Mouse (Mus musculus) adrenal gland, adult 8-10 months (tissue): ENCODE measurements around the gene Speer4f1. TPM values are rescaled to one million over a fixed set of nuclear protein-coding genes. Genes with fewer than 3 reads are reported as not detected.
"Not testable (repeated sequence)": the region's sequence is repeated elsewhere in the genome, so short reads cannot be mapped to it uniquely, and the experiment has no call there.

Experiments used
- DNase-seq: peaks from one replicate; pipeline ENCODE4 v3.0.0; 2022
- total RNA-seq, 4 experiments: library from RNA; stranded (reverse); gene quantifications; 2 replicates each; pipeline ENCODE4 v1.2.4; 2022

Speer4f1 gene
- total RNA-seq, result not detected

DNA sequence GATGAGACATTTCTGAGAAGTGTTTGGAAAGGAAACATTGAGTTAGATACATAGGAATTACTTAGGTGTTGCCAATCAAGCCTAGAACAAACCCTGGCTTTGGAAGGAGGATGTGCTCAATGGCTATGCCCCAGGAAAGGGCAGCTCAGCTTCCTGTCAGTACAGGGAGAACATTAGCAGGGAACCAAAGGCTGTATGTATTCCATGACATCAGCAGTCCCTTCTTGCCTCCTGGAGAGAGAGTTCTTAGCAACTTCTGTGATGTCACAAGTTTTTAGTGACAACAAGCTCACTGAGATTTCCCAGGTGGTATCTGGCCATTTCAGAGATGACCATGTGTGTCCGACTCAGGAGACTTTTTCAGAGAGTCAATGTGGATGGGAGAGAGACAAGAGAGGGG lies at the start of gene Speer4f1:
TSS of gene Speer4f1 (plus strand) at position 301 of the 400 bp plus-strand sequence.
- DNase-seq, result not testable (repeated sequence)

- no peak for DNase-seq
Observed at GRCm38 (mm10) chr5:17426930-17427329, 49.0 kb upstream of the Speer4f1 start.

GRCm38 (mm10) chr5:17434721-17435120 lies 41.2 kb upstream of the Speer4f1 start:
- no peak for DNase-seq

- DNase-seq, result peak; percentile 19
Observed at GRCm38 (mm10) chr5:17436209-17436608, 39.7 kb upstream of the Speer4f1 start.

GRCm38 (mm10) chr5:17439487-17440102 lies 36.3 kb upstream of the Speer4f1 start:
- DNase-seq, result no peak

DNA sequence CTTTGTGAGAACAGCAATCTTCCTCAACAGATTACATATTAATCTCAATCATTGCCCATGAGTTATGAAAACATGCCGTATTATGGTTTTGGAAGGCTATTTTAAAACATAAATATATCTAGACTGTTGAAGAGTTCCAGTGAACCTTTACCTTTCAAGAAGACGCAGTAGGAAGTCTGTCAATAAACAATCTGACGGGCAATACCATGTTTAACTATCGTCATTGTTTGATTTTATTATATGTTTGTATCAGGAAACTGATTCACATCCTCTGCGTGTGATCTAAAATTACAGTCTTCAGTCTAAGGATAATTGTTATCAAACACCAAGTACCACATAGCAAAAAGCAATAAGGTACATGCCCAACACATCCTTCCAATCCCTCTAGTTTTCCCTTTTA lies 21.8 kb upstream of the Speer4f1 start:
- DNase-seq, result no peak

GRCm38 (mm10) chr5:17454952-17455586 lies 20.8 kb upstream of the Speer4f1 start:
- no peak for DNase-seq

GRCm38 (mm10) chr5:17456671-17457070 lies 19.2 kb upstream of the Speer4f1 start:
- no peak for DNase-seq

DNA sequence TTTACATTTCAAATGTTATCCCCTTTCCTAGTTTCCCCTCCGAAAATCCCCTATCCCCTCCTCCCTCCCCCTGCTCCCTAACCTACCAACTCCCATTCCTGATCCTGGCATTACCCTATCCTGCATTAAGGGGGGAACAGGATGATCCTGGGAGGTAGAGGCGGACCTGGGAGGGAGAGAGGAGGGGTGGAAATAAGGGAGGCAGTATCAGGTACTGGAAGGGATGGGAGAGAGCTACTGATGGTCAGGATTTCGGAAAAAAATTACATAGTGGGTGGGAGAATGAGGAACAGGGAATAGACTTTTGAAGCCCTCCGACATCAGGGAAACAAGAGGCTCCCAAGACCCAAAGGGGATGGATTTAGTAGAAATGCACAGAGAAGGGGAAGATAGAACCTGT lies 7.8 kb upstream of the Speer4f1 start:
- DNase-seq, result not testable (repeated sequence)

- no peak for DNase-seq
Observed at GRCm38 (mm10) chr5:17476476-17476875, 578 bp downstream of the Speer4f1 start.

DNA sequence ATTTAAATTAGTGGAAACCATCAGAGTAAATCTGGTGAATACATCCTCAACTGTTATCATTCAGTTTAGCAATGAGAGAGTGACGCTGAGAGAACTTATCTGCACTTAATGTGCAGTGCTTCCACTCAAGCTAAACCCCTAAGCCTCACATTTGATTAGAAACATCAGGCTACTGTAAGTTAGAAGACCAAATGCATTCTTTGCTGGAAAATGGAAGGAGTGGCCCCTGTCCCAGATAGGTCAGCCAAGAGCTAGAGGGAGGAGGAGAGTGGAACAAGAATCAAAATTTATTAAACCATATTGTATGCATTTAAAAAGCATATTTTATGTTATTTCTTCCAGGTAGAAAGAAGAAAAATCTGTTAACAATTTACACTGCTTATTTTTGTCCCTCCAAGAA lies 14.0 kb downstream of the Speer4f1 start:
- no peak for DNase-seq

GRCm38 (mm10) chr5:17495616-17496015 lies 19.7 kb downstream of the Speer4f1 start:
- no peak for DNase-seq

GRCm38 (mm10) chr5:17496650-17497049 lies 20.8 kb downstream of the Speer4f1 start:
- no peak for DNase-seq

- no peak for DNase-seq
Observed at GRCm38 (mm10) chr5:17499873-17500329, 24.0 kb downstream of the Speer4f1 start.

DNA sequence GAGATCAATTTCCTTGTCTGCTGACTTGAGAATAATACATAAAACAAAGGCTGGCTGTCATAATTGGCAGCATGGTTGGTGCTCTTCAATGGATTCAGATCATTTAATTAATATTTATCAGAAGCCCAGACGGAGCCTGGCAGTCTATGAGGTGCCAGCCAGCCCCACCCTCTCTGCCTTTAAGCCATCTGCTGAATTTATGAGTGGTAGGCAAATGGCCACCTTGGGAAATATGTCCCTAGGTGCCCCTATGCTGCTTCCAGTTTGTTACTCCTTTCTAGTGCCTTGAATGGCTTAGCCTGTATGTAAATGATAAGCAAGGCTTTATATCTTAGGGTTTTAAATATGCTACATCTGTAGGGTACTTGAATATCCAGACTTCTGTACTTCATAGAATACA lies 25.0 kb downstream of the Speer4f1 start:
- no peak for DNase-seq

GRCm38 (mm10) chr5:17505540-17505939 lies 29.6 kb downstream of the Speer4f1 start:
- DNase-seq, result no peak

DNA sequence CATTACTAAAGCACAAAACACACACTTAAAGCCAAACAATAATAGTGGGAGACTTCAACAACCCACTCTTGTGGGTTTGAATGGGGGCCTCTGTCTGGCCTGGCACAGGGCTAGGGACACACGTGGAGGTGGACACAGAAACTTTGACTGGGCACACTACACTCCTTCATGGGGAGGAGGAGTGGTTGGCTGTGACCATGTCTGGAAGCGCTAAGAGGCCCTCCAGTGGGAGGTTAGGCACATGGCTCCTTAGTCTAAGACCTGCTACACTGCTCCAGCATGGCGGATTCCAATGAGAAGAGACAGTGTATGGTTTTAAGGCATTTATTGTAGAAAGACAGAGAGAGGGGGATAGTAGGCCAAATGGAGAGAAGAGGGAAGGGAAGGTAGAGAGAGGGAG lies 32.1 kb downstream of the Speer4f1 start:
- DNase-seq, result no peak

Other genes starting within 250 kb of the Speer4f1 start
- not detected for gene Speer4f2, start 102.9 kb upstream of the Speer4f1 start, total RNA-seq
- 10 to 100 TPM in 2 of 4 experiments, 1 to 10 TPM in 2; 5.0 to 12.5 (median 9.1) TPM for gene Sema3c, start 98.2 kb downstream of the Speer4f1 start, total RNA-seq